In the genomic region with DNA sequence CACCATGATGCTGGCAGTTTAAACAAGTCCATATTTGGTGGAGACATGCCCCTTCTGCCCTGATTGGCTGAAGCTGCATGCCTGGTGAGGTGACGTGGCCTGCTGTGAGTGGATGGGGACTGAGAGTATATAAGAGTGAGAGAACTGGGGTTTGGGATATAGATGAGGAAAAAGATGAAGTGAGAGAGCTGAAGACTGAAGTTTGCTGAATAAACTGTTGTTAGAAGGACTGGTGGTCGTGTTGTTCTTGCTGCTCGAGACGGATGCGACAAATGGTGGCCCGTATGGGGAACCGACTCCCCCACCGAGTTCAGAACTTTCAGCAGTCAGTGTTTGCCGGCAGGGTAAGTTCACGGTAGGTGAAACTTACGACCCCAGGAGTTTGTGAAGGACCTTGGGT, we compare ENCODE assay signal across 29 mouse cellular contexts. TPM values are rescaled to one million over a fixed set of nuclear protein-coding genes. Genes with fewer than 3 reads are reported as not detected.
"Had no signal": no experiment of that assay in that cellular context is flagged by ENCODE, and none has a peak within 500 bp of the region (broad histone marks: within the 10 kb centered on the region; RNA-seq: fewer than 3 reads in every experiment).

No protein-coding gene starts in this region.

RNA-seq across cellular contexts. Expression of a gene that starts 48.6 kb away (rescaled TPM):
- total RNA-seq: common myeloid progenitor, adult 5-6 weeks; forebrain, postnatal 0 days; gastrocnemius, adult 18-20 months; gastrocnemius, adult 2 months; gastrocnemius, adult 8-10 months; gastrocnemius, postnatal 10 days; gastrocnemius, postnatal 14 days; gastrocnemius, postnatal 25 days; gastrocnemius, postnatal 36 days; gastrocnemius, postnatal 4 days; granulocyte monocyte progenitor cell, adult 5-6 weeks; heart, adult 18-20 months; heart, adult 2 months had no signal
- polyA plus RNA-seq: cortical plate, adult 2 months; embryonic facial prominence, embryonic 10.5 days; embryonic facial prominence, embryonic 11.5 days; embryonic facial prominence, embryonic 12.5 days; embryonic facial prominence, embryonic 13.5 days; embryonic facial prominence, embryonic 15.5 days; erythroblast, embryonic 14.5 days; forebrain, embryonic 10.5 days; forebrain, embryonic 11.5 days; forebrain, embryonic 12.5 days; forebrain, embryonic 13.5 days; forebrain, embryonic 14.5 days; forebrain, embryonic 15.5 days; forebrain, embryonic 16.5 days; forebrain, postnatal 0 days; frontal cortex, adult 2 months; gonadal fat pad, adult 2 months; heart, adult 2 months had no signal
